Mouse (Mus musculus) liver, adult 2 months (tissue): Measurements from ENCODE around the gene Pts. TPM values are rescaled to one million over a fixed set of nuclear protein-coding genes. Genes with fewer than 3 reads are reported as not detected.
A peak's percentile ranks its signal among the peaks of the same experiment; 100 is the strongest.

Experiments used
- DNase-seq: peaks from one replicate; pipeline ENCODE4 v3.0.0-alpha.2; 2011; ENCODE audit warnings: low read depth, low spot score; ENCODE audit errors: extremely low read depth
- H3K27ac ChIP-seq: fragments of 200-500 bp; replicated peaks from 2 replicates; pipeline ENCODE4 v1.5.1; 2012; ENCODE audit warnings: low read depth, mild to moderate bottlenecking, control low read depth, inconsistent platforms, low read length; ENCODE audit not compliant: insufficient read depth
- H3K27me3 ChIP-seq: fragments of 200-500 bp; 2 replicates; pipeline ENCODE4 v1.6.1; 2012; ENCODE audit warnings: mild to moderate bottlenecking, moderate library complexity, low read length, inconsistent platforms; ENCODE audit not compliant: control insufficient read depth, insufficient read depth
- H3K36me3 ChIP-seq: fragments of 200-500 bp; 2 replicates; pipeline ENCODE4 v1.6.1; 2012; ENCODE audit warnings: low read length, inconsistent platforms; ENCODE audit not compliant: control insufficient read depth, insufficient read depth
- H3K4me1 ChIP-seq: fragments of 200-500 bp; 2 replicates; pipeline ENCODE4 v1.6.1; 2011; ENCODE audit warnings: low read length; ENCODE audit not compliant: control insufficient read depth, insufficient read depth
- H3K4me3 ChIP-seq: fragments of 200-500 bp; 2 replicates; pipeline ENCODE4 v1.5.1; 2011; ENCODE audit warnings: low read depth, mild to moderate bottlenecking, control low read depth, low read length, moderate library complexity; ENCODE audit not compliant: insufficient read depth
- H3K79me2 ChIP-seq: fragments of 200-500 bp; 2 replicates; pipeline ENCODE4 v1.6.1; 2012; ENCODE audit warnings: inconsistent platforms, mild to moderate bottlenecking, low read length, moderate library complexity; ENCODE audit not compliant: control insufficient read depth, insufficient read depth
- H3K9ac ChIP-seq: fragments of 200-500 bp; 2 replicates; pipeline ENCODE4 v1.6.1; 2012; ENCODE audit warnings: low read depth, mild to moderate bottlenecking, control low read depth, inconsistent platforms, low read length
- CTCF ChIP-seq: fragments of 200-500 bp; IDR thresholded peaks from 2 replicates; pipeline ENCODE4 v1.5.1; 2011; ENCODE audit warnings: low read depth, low read length, control low read depth
- POLR2A ChIP-seq: fragments of 200-500 bp; IDR thresholded peaks from 2 replicates; pipeline ENCODE4 v1.6.1; 2011; ENCODE audit warnings: low read length, control low read depth; ENCODE audit not compliant: insufficient read depth; ENCODE audit errors: extremely low read depth
- WGBS: fragments of 180-500 bp; shearing (Covaris S2); methylation state at CpG from one replicate; pipeline ENCODE4 v1.1.7; 2018; 5-methylcytosine and 5-hydroxymethylcytosine counted together
- polyA plus RNA-seq: library from polyadenylated mRNA; depleted of rRNA; stranded (reverse); fragments of >200 nt; gene quantifications from 2 replicates; pipeline ENCODE4 v1.2.3, GENCODE M21; 2012; rRNA removed
- total RNA-seq: library from RNA; depleted of rRNA; stranded (reverse); fragments of >200 nt; gene quantifications from 2 replicates; pipeline ENCODE4 v1.2.3, GENCODE M21; 2014; rRNA removed

The Pts gene
- total RNA-seq (82.9 and 103 TPM in 2 replicates), polyA plus RNA-seq (25.5 and 34.4 TPM in 2 replicates)

DNA sequence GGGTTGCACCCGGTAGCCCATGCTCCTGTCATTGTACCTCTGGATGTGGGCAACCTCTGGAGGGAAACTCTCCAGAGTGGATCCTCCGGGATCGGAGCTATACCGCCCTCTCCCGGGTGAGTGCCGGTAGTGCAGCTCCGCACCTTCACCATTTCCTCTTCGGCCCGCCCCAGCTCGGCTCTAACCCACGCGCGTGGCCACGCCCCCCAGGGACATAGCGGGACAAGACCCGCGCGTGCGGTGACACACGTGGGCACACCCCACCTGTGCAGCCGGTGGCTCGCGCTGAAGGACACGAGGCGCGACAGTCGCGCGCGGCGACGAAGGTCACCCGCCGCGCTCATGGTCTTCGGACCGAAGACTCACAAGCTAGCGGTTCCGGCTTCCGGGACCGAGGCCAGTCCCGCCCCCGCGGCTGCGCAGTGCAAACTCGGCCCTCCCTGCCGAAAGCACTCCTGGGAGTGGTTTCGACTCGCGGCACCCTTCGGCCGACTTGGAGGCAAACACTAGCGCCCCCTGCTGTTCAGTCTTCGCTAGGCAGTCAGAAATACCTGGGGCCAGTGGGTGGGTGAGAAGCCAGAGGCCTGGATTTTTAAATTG is at the start of gene Pts:
TSS of gene Pts (minus strand) at position 432 of the 600 bp plus-strand sequence.
- peaks cover 12% of the 10 kb centered on the region for H3K4me1 ChIP-seq
- no peaks in the 10 kb centered on the region for H3K27me3 ChIP-seq
- under 1% methylated on average over 54 of the region's 54 CpGs for WGBS
- H3K4me3 ChIP-seq: peak within 1 kb of the TSS; percentile 67
- TF ChIP-seq CTCF (peak; percentile 97), POLR2A (peak; percentile 94)
- H3K9ac ChIP-seq: peak within 1 kb of the TSS; percentile 84
- H3K79me2 ChIP-seq: peaks cover 7% of the 10 kb centered on the region; the same call in 1 of the 2 replicates
- peaks cover 12% of the 10 kb centered on the region; the same call in 1 of the 2 replicates for H3K36me3 ChIP-seq
- peak; percentile 88 for DNase-seq
- H3K27ac ChIP-seq: peak within 1 kb of the TSS; percentile 71

DNA sequence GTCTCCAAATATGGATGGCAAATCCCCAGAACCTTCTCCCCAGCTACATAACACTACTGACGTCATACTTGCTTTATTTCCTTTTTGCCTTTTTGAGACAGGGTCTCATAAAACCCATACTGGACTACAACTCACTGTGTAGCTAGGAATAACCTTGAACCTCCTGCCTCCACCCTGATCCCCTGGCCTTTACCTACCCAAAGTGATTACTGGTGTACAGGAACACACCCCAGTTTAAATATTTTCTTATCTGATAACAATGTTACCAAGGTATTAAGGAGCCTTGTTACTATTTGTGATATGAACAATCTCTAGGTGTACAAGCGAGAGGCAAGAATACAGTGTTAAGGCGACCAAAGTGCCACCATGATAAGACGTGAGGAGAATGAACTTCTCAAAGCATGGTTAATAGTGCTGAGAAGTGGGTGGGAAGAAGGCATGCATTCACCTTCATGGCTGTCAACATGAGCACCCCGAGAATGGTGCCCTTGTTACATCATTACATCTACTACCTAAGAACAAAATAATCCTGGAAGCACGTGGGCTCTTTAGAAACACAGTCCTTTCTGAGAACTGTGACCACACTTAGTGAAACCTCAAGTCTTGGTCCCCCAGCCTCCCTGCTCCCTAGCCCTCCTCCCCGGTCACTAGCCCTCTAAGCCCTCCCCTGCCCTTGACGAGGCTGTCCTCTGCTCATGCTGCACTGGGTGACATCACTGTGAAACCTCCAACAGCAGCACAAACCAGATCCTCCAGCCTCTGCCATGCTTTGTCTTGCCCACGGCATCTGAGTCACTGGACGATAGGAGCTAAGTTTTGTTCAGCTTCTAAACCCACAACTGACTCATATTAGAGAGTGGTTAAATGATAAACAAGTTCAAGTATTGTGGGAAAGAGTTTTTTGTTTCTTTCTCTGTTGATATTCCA is 41.3 kb upstream of the Pts start:
- H3K9ac ChIP-seq: no peak overlapping the region
- TF ChIP-seq CTCF (no peak), POLR2A (no peak)
- DNase-seq: no peak
- H3K4me3 ChIP-seq: no peak overlapping the region
- WGBS: 87% methylated on average over 10 of the region's 10 CpGs
- H3K4me1 ChIP-seq: no peaks in the 10 kb centered on the region; the same call in 1 of the 2 replicates
- no peaks in the 10 kb centered on the region for H3K27me3 ChIP-seq
- no peaks in the 10 kb centered on the region for H3K79me2 ChIP-seq
- no peak overlapping the region for H3K27ac ChIP-seq
- peaks cover 3% of the 10 kb centered on the region for H3K36me3 ChIP-seq

DNA sequence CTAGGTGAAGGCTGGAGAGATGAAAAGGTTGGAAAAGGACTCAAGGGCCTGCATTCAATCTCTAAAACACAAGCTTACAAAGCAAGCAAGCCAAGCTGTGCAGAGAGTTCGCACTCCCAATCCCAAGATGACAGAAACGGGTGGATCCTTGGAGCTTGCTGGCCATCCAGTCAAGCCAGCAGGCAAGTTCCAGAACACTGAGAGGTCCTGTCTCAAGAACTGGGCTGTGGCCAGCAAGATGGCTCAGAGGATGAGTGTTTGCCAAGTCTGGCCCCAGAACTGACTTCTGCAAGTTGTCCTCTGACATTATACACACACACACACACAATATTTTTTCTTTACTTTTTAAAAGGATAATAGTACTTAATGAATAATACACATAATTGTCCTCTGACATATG is 39.4 kb upstream of the Pts start:
- no peaks in the 10 kb centered on the region for H3K79me2 ChIP-seq
- no peaks in the 10 kb centered on the region; the same call in 1 of the 2 replicates for H3K4me1 ChIP-seq
- no peak for DNase-seq
- no peaks in the 10 kb centered on the region for H3K27me3 ChIP-seq
- no peaks in the 10 kb centered on the region; the same call in 1 of the 2 replicates for H3K36me3 ChIP-seq
- no peak overlapping the region for H3K9ac ChIP-seq
- TF ChIP-seq CTCF (no peak), POLR2A (no peak)
- no peak overlapping the region for H3K27ac ChIP-seq
- no peak overlapping the region for H3K4me3 ChIP-seq
- WGBS: 91% methylated on average over 2 of the region's 2 CpGs

DNA sequence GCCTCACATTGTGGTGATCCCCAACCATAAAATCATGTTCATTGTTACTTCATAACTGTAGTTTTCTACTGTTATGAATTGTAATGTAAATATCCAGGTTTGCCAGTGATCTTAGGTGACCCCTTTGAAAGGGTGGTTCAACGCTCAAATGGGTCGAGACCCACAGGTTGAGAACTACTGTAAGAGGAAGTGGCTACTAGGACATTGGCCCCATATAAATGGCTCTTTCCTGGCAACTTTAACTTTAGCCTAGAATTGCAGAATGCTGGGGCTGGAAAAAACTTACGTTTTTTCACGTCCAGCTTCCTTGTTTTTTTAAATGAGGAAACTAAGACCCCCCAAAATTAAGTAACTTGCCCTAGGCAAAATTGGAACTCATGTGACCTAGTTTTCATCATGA is 38.8 kb upstream of the Pts start:
- Histone ChIP-seq H3K36me3 (no peaks in the 10 kb centered on the region), H3K27ac (no peak overlapping the region), H3K79me2 (no peaks in the 10 kb centered on the region), H3K4me3 (no peak overlapping the region), H3K4me1 (no peaks in the 10 kb centered on the region; the same call in 1 of the 2 replicates), H3K27me3 (no peaks in the 10 kb centered on the region), H3K9ac (no peak overlapping the region)
- DNase-seq: no peak
- WGBS: 84% methylated on average over 4 of the region's 4 CpGs
- no peak for TF ChIP-seq CTCF

DNA sequence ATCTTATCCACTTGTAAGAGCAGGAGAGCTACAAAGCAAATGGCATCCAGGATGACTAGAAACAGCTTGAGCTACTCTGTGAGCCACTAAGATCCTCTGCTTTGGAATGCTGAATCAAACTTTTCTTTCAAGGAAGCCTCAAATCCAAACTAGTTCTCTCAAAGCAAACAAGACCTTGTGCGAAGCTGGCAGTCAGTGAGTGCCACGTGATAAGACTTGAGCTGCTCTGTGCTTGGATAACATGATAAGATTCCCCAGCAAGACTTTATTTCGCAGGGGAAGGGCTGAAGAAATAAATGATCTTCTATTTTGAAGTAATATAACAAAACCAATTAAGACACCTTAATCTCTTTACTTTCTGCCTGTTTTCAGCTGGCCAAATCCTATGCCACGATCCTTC is 37.4 kb upstream of the Pts start:
- Histone ChIP-seq H3K27me3 (no peaks in the 10 kb centered on the region), H3K9ac (no peak overlapping the region), H3K4me3 (no peak overlapping the region), H3K36me3 (no peaks in the 10 kb centered on the region), H3K4me1 (peaks cover 4% of the 10 kb centered on the region; the same call in 1 of the 2 replicates), H3K27ac (no peak overlapping the region), H3K79me2 (no peaks in the 10 kb centered on the region)
- 57% methylated on average over 4 of the region's 4 CpGs for WGBS
- TF ChIP-seq CTCF: no peak
- DNase-seq: peak; percentile 37
